Mouse (Mus musculus) T-helper 1 cell (primary cell): ENCODE data around the gene Fzd10.

ENCODE experiments used
- in situ Hi-C: fragments of 300-600 bp; cut with MboI, MseI; formaldehyde crosslinking; loops from one replicate; pipeline ENCODE4 v1.15.1; 2025; ENCODE audit warnings: high pct_unique_total_duplicates

Gene Fzd10

DNA sequence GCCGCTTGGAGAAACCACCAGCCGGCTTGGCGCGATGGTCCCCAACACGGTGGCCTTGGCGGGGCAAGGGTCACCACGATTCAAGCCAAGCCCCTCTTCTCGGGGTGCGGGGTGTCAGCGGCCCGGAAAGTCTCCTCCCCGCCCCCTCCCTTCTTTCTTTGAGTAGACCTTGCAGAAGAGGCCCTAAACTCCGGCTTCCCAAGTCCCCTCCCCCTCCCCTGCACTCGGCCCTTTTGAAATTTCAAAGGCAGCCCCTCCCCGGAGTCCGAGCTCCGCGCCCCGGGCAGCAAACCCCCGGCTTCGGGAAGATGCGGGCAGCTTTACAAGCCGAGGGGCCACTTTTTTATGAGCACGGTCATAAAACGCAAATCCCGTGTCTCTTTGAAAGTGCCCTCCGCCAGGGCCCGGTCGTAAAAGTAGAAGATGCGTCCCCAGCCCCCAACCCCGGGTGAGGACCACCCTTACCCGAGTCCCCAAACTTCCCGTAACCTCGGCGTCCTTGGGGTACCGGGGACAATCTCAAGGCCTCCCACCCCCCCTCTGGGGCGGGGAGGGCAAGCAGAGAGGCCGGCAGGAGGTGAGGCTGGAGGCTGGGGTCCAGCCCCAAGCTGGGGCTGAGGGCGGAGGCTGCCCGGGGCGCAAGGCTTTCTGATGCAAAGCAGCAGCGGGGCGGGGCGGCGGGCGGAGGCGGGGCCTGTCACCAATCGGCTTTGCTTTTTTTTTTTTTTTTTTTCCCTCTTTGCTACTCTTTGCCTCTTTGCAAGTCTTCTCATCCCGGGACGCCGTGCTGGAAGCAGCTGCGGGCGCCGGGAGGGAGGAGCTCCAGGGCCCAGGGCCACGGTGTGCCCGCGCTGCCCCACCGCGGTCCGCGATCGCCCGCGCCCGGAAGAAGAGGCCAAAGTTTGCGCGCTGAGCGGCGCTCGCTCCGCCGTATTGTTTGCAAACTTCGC, at the start of gene Fzd10:
Gene Fzd10 (plus strand): TSS at position 773 of the 950 bp plus-strand sequence.
- in situ Hi-C loops: no loop called here

DNA sequence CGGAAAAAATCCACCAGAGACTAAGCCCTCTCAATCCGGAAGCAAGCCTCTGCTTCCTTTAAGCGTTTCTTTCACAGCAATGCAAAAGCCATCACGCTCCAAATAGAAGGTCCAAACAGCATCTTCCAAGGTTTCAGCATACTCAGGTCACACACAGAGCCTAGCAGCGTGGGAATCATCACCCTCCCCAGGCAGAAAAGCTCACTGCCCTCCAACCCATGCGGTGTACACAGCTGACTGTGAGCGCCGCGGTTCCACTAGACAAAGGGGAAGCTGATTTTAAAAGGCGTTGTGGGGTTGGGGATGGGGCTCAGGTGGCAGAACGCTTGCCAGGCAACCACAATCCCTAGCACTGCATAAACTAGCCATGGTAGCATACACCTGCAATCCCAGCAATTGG, 49.2 kb upstream of the Fzd10 start:
- in situ Hi-C loops: no loop called here

DNA sequence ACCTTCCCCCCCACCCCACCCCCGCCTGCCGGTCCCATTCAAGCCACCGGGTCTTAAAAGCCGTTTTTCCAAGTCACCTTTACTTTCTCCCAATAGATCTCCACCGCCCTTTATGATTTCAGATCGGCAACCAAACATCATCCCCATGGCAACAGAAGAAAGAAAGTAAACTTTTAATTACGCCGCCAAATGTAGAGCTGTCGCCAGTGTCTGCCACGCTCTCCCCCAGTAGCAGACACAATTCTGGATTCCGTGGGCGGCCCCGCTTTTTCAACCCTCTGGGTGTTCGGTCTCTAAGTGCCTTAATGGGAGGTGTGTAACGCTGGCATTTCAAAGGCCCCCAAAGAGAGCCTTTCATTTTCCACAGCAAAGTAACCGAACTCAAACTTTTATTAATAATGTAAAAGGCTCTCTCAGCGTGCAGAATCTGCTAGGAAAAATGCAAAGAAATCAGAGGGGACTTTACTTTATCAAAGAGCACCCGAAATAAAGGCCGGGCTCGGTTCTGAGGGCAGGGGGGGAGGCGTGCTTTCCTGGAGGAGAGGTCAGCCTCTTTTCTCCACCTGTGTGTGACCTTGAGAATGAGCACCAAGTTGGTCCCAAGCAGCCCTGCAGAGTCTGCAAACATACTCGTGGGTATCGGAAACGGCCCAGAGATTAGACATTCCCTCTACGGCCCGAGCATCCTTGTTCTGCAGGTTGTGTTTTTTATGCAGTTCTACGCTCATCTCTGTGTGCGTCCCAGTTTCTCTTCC, 48.3 kb upstream of the Fzd10 start:
- in situ Hi-C loops: no loop called here

DNA sequence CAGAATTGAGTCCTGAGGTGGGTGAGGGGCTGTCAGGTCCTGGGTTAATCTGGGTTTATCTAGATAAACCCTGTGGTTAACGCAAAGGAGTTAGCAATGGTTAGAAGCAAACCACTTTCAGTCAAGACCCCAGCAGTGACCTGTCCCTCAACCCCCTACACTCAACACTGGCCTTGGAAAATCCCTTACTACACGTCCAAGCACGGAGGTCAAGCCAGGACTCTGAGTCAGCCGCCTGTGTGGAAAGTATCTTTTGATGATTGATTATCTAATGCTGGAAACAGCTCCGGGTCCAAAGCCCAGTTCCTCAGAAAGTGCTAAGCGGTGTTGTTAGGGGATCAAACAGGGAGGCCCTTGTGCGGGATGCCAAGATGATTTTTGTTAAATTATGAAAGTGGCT, 42.5 kb upstream of the Fzd10 start:
- in situ Hi-C loops: no loop called here

DNA sequence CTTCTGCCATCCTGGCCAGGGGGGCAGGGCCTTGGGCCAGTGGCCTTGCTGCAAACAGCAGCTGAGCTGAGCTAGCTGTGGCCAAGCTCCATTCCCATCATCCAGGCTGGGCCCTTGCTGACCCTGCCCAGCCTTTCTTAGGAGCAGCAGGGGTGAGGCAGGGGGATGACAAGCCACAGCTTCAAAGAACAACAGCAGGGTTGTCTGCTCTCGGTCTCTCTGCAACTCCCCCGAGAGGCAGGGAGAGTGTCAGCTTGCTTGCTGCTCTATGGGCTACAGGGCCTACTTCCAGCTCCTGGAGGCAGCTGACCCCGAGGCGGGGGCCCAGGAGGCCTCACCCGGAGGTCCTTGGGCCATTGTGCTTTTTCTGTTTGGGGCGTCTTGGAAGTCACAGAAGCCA, 33.3 kb upstream of the Fzd10 start:
- in situ Hi-C loops: no loop called here

DNA sequence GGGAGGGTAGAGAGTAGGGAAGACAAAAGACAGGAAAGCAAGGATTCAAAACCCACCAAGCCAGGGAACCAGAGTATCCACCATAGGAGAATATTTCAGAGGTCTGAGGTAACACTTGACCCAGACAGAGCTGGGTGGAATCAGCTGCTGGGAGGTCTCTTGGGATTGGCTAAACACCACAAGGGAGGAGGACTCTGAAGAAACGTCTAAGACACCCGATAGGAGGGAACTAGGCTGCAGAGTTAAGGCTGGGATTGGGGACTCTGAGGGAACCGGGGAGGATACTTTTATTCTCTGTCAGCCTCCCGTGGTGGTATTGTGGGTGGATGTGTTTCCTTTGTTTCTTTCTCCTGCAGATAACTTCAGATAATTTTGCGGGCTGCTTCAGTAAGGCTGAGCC, 31.7 kb upstream of the Fzd10 start:
- in situ Hi-C loops: no loop called here

DNA sequence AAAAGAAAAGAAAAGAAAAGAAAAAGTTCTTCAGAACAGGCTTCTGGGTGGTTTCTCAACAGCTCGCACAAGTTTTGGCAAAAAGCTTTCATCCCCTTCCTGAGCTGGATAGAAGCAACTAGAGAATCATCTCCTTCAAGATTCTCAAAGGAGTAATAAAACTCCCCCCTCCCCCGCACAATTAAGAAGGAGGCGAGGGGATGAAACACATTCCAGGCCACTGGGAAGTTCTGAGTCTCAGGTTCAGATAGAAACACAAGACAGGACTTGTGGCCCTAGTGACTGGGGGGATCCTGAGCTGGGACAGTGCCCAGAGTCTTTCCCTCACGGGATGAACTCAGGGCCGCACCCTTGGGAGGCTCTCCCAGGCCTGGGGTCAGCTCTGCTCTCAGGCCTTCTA, 30.6 kb upstream of the Fzd10 start:
- in situ Hi-C loops: no loop called here

DNA sequence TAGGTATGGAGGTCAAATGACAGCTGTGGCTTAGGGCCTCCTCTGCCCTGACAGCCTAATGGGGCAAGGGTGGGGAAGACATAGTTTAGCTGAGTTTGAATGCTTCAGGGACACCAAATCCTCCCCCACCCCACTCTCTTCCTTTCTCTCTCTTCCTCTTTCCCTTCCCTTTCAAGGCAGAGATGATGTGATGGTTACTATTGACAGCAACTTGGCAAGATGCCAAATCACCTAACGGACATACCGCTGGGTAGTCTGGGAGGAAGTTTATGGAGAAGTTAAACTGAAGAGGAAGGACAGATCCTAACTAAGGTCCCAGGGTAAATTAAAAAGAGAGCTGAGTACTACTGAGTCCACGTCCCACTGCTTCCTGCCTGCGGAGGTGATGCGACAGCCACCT, 29.8 kb upstream of the Fzd10 start:
- in situ Hi-C loops: no loop called here

DNA sequence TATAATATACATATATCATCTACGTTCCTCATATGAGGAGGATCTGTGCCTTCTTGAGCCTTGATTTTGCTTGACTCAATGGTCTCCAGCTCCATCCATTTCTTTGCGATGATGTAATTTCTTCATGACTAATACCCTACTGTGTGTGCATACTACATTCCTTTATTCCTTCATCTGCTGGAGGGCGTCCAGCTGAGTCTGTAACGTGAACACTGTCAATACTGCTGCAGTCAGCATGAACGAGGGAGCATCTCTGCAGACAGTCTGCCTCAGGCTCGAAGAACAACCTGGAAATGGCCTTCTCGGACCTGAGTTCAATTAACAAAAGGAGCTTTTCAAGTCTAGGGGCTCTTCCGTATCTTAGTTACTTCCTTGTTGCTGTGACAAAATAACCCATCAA, 28.9 kb upstream of the Fzd10 start:
- in situ Hi-C loops: no loop called here

DNA sequence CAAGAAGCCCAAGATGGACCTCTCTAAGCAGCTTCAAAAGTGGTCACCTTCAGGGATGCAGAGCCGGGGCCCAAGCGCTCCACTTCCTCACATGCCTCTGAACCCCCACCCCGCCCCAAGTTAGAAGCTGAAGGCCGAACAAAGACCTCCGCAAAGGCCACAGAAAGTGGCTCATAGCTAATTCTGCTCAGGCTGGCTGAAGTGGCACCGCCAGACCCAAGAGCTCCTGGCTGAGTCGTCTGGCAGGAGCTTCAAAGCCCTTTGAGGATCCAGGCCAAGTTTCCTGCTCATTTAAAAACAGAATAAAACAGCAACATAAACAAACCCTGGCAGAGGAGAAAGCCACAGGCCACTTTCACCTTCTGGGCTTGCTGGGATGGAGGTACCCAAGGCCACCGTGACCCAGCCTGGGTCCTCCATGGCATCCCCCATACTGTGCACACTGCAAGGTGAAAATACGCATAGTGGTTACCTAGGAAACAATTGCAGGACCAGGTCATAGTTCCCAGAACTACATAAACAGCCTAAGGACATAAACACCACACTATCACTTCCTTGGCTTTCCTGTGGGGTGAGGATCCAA, 24.6 kb upstream of the Fzd10 start:
- in situ Hi-C loops: no loop called here

DNA sequence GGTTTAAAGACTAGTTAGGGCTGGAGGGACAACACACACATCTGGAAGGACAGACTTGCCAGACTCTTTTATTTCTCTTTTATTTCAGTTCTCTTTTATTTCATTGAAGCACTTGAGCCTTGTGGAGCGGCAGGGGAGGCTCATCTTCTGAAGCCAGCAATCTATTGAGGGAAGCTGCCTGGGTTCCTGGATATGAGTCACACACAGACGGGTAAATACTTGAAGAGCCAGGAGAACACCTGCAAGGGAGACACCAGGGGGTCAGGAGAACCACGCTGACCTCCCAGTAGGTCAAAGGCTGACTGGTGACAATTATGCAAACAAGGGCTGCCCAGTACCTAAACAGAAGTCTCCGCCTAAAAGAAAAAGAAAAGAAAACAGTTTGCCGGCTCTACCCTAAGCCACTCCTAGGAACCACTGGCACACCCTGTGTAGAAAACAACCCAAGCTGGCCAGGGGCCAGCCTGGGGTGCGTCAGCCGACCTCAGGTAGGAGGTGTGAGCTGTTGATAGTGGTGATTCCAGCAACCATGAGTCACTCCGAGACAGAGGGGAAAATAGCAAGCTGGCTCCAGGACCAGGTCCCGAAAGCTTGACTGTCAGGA, 21.5 kb upstream of the Fzd10 start:
- in situ Hi-C loops: no loop called here

DNA sequence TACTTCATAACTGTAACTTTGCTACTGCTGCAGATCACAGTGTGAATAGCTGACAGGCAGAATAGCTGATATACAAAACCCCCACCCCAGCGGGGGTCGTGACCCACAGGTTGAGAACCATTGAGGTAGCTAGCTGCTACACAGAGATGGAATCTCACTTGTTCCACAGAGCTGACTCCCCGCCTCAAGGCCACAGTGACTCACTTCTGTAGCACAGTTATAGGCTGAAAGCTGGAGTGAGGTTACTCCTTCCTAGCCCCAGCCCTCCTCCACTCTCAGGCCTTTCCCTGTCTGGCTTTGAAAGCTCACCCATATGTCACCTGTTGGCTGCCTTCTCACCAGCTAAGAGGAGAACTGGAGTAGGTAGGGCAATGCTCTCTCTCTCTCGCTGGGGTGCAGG, 19.7 kb upstream of the Fzd10 start:
- in situ Hi-C loops: no loop called here

DNA sequence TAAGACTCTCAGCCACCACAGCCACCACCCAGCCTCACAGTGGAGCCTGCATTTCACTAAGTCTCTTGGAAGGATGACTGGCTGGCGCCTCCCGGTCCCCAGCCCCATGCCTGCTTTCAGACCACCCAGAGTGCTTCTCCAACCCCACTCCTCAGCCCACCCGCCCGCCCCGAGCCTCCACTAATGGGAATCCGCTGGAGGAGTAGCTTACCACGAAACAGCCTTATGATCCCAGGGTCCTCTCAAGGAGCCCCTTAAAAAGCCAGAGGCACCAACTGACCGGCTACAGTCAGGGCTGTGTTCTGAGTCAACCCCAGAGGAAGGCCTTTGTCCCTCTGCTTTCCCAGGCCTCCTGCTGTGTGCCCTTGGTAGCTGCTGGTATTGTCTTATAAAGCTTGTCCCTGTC, 19.1 kb upstream of the Fzd10 start:
- in situ Hi-C loops: no loop called here

DNA sequence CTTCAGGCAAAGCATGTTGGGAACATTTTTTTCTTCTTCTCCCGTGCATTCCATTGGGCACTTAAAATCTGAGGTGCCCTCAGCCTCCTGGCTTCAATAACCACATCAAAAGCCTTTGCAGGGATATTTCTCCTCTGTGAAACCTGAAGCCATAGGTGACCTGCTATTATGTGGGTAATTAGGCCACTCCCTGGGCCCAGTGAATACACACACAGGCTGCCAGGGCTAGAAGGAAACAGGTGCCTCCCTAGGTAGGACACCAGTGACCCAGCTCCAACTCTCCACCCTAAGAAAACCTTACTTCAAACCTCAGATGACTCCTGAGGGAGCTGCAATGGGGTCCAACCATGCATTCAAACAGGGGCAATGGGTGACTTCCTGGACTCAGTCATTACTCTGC, 11.4 kb upstream of the Fzd10 start:
- in situ Hi-C loops: no loop called here

DNA sequence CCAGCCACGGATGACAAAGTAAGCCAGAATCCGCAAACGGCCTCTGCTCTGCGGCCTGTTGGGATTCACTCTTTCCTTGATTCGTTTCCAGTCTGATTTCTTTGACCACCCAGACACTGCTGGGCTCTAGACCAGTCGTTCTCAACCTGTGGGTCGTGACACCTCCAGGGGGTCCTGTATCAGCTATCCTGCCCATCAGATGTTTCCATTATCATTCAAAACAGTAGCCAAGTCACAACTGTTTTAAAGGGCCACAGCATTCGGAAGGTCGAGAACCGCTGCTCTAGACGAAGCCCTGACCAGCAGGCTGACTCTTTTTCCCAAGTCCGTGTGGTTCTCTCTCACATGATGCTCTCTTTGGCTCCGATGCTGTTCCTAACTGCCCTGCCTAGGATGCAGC, 7.2 kb upstream of the Fzd10 start:
- in situ Hi-C loops: no loop called here

DNA sequence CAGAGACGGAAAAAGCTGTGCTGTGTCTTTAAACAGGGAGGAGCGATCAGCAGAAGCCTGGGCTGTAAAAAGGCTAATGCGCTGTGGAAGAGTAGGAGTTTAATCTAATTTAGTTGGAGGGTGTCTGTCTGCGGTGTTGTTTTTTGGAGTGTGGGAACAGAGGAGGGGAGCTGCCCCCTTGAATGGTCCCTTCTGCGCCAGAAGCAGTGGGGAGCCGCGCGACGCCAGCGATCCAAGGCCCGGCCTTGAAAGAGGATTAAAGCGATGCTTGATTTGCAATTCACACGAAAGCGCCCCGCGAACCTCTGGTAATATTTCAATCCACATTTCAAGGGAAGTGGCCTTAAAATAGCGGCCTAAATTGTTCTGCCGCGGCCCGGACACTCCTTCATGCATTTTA, 3.8 kb upstream of the Fzd10 start:
- in situ Hi-C loops: no loop called here

DNA sequence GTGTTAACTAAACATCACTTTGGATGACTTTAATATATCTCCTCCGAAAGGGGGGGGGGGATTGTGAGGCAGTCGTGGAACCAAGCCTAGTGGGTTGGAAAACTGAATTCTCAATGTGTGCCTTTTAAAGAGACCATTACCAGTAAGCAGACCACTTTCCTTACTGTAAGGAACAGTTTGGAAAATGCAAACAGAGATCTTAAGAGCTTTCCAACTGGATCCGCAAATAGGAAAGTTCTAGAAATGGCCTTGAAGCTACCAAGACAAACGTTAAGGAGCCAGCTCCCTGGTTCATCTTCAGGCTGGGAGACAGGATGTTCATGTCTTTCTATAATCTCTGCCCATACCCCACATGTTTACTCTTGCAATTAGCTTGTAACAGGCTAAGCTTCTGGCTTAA, 3.3 kb upstream of the Fzd10 start:
- in situ Hi-C loops: no loop called here

DNA sequence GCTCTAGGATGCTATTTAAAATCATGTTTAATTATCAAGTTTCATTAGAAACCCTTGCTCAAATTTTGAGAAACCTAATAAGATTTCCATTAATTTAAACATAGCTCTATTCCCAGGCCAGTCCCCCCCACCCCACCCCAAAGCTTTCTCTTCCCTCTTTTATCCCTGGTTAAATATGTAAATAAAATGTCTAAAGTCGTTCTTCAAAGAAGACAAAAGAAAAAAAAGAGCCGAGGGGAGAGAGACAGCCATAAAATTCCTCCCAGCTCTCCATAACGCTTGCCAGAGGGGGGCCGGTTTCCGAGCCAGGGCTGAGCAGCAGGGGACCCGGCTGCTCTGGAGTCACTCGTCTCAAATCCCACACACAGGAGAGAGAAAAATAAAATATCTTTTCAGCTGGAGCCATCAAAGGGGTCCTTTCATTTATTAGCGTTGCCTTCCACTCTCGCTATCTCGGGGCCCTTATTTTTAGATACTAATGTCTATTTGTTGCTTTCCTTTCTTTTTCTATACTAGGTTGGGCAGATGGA, 2.4 kb upstream of the Fzd10 start:
- in situ Hi-C loops: no loop called here

DNA sequence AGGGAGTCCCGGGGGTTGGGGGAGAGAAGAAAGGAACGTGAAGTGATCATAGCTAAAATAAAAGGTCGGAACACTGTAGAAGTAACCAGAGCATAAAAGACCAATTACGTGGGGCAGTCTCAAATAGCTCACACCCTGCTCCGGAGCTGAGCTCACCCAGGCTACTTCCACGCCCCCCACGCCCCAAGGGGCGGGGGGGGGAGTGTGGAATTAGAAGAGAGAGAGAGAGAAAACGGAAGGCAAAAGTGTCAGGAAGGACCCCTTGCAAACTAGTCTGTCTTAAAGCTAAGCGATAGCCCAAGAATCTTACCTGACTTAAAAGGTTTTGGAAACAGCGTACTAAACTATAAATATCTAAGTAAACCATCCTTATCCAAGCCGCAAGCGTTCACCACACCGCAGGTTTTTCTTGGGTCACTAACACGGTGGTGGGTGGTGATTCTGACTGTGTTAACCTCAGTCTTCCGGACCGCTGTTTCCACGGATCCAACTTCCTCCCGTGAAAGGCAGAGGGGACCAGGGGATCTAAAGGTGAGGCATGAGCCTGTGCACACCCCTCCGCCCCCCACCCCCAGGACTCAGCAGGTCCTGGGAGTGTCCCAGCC, 1.8 kb upstream of the Fzd10 start:
- in situ Hi-C loops: no loop called here

DNA sequence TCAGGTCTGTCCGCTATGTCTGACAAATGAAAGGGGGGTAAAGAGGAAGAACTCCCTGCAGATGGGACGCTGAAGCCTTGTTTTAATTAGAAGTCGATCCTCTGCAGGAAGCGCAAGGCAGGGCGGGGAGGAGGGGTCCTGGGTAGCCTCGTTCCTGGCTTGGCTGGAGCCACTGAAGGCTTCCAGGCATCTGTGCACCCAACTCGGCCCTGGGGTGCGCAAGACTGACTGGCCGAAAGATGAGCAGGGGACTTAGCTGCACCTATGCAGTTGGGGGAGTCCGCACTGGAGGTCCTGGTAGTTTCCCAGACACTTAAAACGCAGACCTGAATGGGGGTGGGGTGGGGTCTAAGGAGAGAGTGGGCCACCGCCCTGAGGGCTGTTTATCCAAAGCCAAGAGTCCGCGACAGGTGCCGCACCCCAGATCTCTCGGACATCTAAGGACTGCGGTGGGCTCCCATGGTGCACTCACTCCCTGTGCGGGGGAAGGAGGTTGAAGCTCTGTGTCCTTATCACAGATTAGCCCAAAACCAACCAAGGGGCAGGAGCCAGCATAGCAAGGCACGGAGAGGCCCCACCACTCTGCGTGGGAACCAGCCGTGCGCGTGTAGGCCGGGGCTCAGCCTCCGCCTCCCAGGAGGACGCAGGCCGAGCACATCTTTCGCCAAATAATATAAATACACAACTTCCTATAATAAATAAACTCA, 1.1 kb upstream of the Fzd10 start:
- in situ Hi-C loops: no loop called here
